Mouse (Mus musculus) adrenal gland, adult (tissue): ENCODE measurements around the gene Tbc1d32.

Source experiments
- DNase-seq, 2 experiments: peaks; one replicate each; pipeline ENCODE4 v3.0.0; 2022 to 2023; ENCODE audit warnings: low spot score in 1 of 2; ENCODE audit not compliant: inconsistent age in 2 of 2

The Tbc1d32 gene

GRCm38 (mm10) chr10:56114951-56115635, 113.4 kb downstream of the Tbc1d32 start:
- peak; percentile 71 to 90 for DNase-seq

GRCm38 (mm10) chr10:56106996-56107334, 121.5 kb downstream of the Tbc1d32 start:
- DNase-seq, result no peak

GRCm38 (mm10) chr10:56106333-56106995, 122.0 kb downstream of the Tbc1d32 start, which contains the start of gene Msl3l2:
Gene Msl3l2 (plus strand): TSS chr10:56106917.
- DNase-seq, result peak; percentile 92 to 98

GRCm38 (mm10) chr10:56099641-56100310, 128.7 kb downstream of the Tbc1d32 start:
- no peak for DNase-seq

GRCm38 (mm10) chr10:56099126-56099525, 129.4 kb downstream of the Tbc1d32 start:
- DNase-seq, result no peak

- no peak for DNase-seq
Measured at GRCm38 (mm10) chr10:56096757-56097156, 131.7 kb downstream of the Tbc1d32 start.

- no peak for DNase-seq
Measured at GRCm38 (mm10) chr10:56094586-56094985, 133.9 kb downstream of the Tbc1d32 start.

- no peak for DNase-seq
Measured at GRCm38 (mm10) chr10:56089714-56090113, 138.8 kb downstream of the Tbc1d32 start.

- no peak for DNase-seq
Measured at GRCm38 (mm10) chr10:56062746-56063145, 165.7 kb downstream of the Tbc1d32 start.

- DNase-seq, result no peak
Measured at GRCm38 (mm10) chr10:56061238-56061830, 167.2 kb downstream of the Tbc1d32 start.

GRCm38 (mm10) chr10:56058979-56059422, 169.5 kb downstream of the Tbc1d32 start:
- no peak for DNase-seq

- DNase-seq, result peak in 1 of 2 experiments; percentile 28
Measured at GRCm38 (mm10) chr10:56025400-56025799, 203.1 kb downstream of the Tbc1d32 start.

GRCm38 (mm10) chr10:56024579-56024978, 203.9 kb downstream of the Tbc1d32 start:
- peak in 1 of 2 experiments; percentile 66 for DNase-seq

- peak; percentile 9 to 79 for DNase-seq
Measured at GRCm38 (mm10) chr10:55979898-55980521, 248.5 kb downstream of the Tbc1d32 start.

- DNase-seq, result no peak
Measured at GRCm38 (mm10) chr10:55978001-55978400, 250.5 kb downstream of the Tbc1d32 start.
